Mouse (Mus musculus): Measurements from ENCODE around the gene Lrrc4. TPM values are rescaled to one million over a fixed set of nuclear protein-coding genes. Genes with fewer than 3 reads are reported as not detected.

The Lrrc4 gene
- polyA plus RNA-seq (2012; ENCODE audit: low replicate concordance) = not detected in 2 replicates

DNA sequence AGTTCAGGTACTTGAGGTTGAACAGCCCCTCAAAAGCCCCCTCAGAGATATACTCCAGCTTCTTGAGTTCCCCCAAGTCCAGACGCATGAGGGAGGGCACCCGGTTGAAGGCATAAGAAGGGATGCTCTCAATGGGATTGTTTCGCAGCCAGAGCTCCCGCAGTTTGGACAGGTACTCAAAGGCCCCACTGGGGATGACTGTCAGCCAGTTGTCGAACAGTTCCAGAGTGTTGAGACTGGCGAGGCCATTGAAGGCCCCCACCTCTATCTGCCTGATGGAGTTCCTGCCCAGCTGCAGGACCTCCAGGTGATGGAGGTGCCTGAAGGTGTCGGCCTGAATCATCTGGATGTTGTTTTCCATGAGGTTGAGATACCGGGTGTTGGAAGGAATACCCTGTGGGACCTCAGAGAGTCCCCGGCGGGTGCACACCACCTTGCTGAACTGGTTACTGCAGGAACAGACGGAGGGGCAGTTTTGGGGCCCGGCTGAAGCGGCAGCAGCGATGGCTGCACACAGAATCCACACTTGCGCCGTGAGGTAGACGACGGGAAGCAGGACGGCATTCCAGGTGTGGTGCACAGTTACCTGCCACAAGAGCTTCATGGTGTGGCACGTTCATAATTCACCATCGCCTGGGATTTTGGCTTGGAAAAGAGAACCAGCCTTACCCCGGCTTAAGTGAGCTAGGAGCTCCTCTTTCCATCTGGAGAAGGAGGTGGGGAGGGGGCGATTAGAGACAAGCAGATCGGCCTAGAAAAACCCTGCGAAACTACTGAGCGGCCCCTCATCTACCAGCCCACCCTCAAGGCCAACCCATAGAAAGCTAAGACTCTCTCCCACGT, at the start of gene Lrrc4:
Gene Lrrc4, minus strand, starts transcription at position 737 of the 843 bp plus-strand sequence.

Other genes starting within 250 kb of the Lrrc4 start
- not detected in 2 replicates for gene Lep, start 228.5 kb upstream of the Lrrc4 start, polyA plus RNA-seq (2012; ENCODE audit: low replicate concordance)